Mouse (Mus musculus): Measurements from ENCODE around the gene Scn3a. TPM values are rescaled to one million over a fixed set of nuclear protein-coding genes. Genes with fewer than 3 reads are reported as not detected.

Scn3a gene
- 0.03 and 0.30 TPM in 2 replicates for polyA plus RNA-seq (2015; fragmentation: Nextera tagmentation; extraction: Ambion mirVana)

DNA sequence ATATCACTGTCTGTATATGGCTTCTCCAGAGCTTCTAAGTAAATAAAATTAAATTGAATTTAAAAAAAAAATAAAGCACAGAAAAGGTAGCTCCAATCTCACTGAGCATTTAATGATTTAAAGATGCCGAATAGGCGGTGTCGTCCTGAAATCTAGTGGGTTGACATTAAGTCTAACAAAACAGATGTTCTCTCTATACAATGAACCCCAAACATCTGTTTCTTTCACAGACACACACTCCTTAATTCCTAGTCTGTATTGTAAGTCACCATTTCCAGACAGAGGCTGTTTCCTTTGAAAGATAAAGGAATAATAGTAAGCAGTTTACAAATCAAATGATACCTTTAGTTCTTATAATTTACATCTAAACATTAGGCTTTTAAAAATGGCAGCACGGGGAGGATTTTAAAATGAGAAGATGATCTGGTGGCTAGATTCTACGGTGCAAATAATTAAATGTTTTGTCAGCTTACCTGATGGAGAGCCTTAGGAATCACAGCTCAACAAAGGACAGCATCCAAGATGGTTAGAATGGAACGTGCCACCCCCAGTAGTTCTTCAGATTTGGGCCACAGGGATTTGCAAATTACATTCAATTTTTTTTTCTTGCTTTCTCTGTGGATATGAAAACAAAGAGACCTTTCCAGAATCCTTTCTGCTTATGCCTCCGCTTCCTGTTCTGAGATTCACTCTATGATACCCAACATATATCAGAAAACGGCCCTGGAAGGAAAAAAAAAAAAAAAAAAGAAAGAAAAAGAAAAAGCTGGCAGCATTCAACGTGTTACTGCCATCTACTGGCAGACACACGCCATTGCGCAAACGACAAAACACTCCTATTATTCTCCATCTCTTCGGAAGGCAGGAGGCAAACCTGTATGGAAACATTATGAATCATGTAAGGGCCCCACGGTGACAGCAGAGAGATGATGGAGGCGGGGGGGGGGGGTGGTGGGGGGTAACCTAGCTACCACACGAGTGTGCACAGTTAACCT lies at the start of gene Scn3a:
Gene Scn3a (minus strand): TSS at position 835 of the 995 bp plus-strand sequence.
- DNase-seq (no peak), ATAC-seq (ENCODE audit: low read depth) (no peak)
- WGBS (ENCODE audit: insufficient replicate concordance): 25% methylated on average over 16 of the region's 16 CpGs

DNA sequence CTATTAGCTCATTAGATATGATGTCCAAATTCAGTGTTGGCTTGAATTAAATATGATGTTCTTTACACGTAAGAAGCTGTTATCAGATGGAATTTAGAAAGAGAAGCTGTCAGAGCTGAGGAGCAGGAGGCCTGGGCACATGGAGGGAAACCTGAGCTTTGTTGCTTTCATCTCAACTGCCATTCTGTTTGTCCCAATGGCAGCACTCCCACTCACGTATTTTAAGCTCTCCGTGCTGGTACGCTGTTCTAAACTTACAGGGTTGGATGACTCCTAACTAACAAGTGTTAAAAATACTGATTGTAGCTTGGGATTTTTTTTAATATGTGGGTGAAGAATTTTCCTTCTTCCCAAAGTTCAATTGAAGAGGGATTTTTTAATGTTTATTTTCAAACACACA lies 44.5 kb upstream of the Scn3a start:
- ATAC-seq (ENCODE audit: low read depth) (no peak), DNase-seq (no peak)
- H3K9me3 ChIP-seq (replicated peaks): no peaks in the 10 kb centered on the region
- WGBS (ENCODE audit: insufficient replicate concordance): 66% methylated on average over 4 of the region's 4 CpGs
- H3K4me1 ChIP-seq (replicated peaks): no peaks in the 10 kb centered on the region
- H3K27me3 ChIP-seq: no peaks in the 10 kb centered on the region
- H3K4me2 ChIP-seq: no peak overlapping the region
- no peak overlapping the region for H3K27ac ChIP-seq
- H3K36me3 ChIP-seq: no peaks in the 10 kb centered on the region
- no peak overlapping the region for H3K9ac ChIP-seq
- H3K4me3 ChIP-seq (replicated peaks): no peak overlapping the region

More for the DNA sequence above, at the start of gene Scn3a:
- no peak within 1 kb of the TSS for H3K4me3 ChIP-seq (replicated peaks)
- no peaks in the 10 kb centered on the region for H3K36me3 ChIP-seq
- no peaks in the 10 kb centered on the region for H3K27me3 ChIP-seq
- H3K27ac ChIP-seq: no peak within 1 kb of the TSS
- no peak within 1 kb of the TSS for H3K4me2 ChIP-seq
- no peak within 1 kb of the TSS for H3K9ac ChIP-seq
- H3K9me3 ChIP-seq (replicated peaks): no peaks in the 10 kb centered on the region
- H3K4me1 ChIP-seq (replicated peaks): no peaks in the 10 kb centered on the region

- no peak for ATAC-seq (ENCODE audit: low read depth)
- no peaks in the 10 kb centered on the region for H3K4me1 ChIP-seq (replicated peaks)
- H3K27ac ChIP-seq: no peak overlapping the region
- no peaks in the 10 kb centered on the region for H3K9me3 ChIP-seq (replicated peaks)
- no peak overlapping the region for H3K4me2 ChIP-seq
- H3K27me3 ChIP-seq: no peaks in the 10 kb centered on the region
- no peak overlapping the region for H3K4me3 ChIP-seq (replicated peaks)
- DNase-seq: no peak
- H3K36me3 ChIP-seq: no peaks in the 10 kb centered on the region
- H3K9ac ChIP-seq: no peak overlapping the region
Observed at GRCm38 (mm10) chr2:65607813-65608212, 40.4 kb upstream of the Scn3a start.

DNA sequence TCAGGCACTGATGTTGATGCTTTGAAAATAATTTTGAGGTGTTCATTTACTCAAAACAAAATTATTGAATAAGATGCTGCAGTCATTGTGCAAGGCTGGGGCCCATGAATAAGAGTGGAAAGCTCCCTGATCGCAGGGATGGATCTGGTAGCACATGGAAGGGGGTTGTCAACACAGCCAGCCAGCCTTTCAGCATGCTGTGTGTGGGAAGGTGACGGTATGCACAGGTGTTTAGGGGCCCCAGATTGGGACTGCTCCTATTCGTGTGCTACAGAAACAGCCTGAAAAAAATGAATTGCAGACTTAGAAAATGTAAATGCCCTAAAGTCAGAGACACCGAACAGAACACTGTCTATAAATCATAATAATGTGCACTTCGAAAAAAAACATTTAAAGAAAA lies 20.3 kb upstream of the Scn3a start:
- DNase-seq (no peak), ATAC-seq (ENCODE audit: low read depth) (no peak)
- Histone ChIP-seq H3K4me3 (replicated peaks) (no peak overlapping the region), H3K27me3 (no peaks in the 10 kb centered on the region), H3K4me2 (no peak overlapping the region), H3K27ac (no peak overlapping the region), H3K4me1 (replicated peaks) (no peaks in the 10 kb centered on the region), H3K36me3 (no peaks in the 10 kb centered on the region), H3K9me3 (replicated peaks) (no peaks in the 10 kb centered on the region), H3K9ac (no peak overlapping the region)
- 56% methylated on average over 5 of the region's 5 CpGs for WGBS (ENCODE audit: insufficient replicate concordance)

GRCm38 (mm10) chr2:65567925-65568324 lies 498 bp upstream of the Scn3a start:
- WGBS (ENCODE audit: insufficient replicate concordance): 77% methylated on average over 4 of the region's 4 CpGs
- H3K4me3 ChIP-seq (replicated peaks): no peak overlapping the region
- H3K36me3 ChIP-seq: no peaks in the 10 kb centered on the region
- no peak overlapping the region for H3K9ac ChIP-seq
- H3K27me3 ChIP-seq: no peaks in the 10 kb centered on the region
- no peaks in the 10 kb centered on the region for H3K9me3 ChIP-seq (replicated peaks)
- no peak overlapping the region for H3K4me2 ChIP-seq
- no peak overlapping the region for H3K27ac ChIP-seq
- H3K4me1 ChIP-seq (replicated peaks): no peaks in the 10 kb centered on the region
- ATAC-seq (ENCODE audit: low read depth): no peak
- no peak for DNase-seq

DNA sequence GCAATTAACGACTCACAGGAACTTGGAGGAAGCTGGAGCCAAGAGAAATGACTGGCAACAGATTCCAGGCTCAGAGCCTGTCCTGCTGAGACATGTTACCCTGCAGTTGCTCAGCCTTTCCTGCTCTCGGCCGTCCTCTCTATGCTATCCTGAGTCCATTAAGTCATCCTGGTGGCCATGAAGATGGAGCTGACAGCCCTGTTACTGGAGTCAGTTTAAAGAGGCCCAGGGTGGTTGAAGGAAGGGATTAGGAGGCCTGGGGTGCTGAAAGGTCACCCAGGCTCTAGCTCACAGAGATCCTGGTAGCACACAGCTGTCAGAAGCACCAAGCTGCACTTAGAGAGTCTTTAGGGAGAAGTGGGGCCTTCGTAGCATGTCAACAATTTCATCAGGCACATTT lies 3.5 kb downstream of the Scn3a start:
- Histone ChIP-seq H3K9me3 (replicated peaks) (no peaks in the 10 kb centered on the region), H3K4me3 (replicated peaks) (no peak overlapping the region), H3K27ac (no peak overlapping the region), H3K9ac (no peak overlapping the region), H3K4me1 (replicated peaks) (no peaks in the 10 kb centered on the region), H3K4me2 (no peak overlapping the region), H3K27me3 (no peaks in the 10 kb centered on the region), H3K36me3 (no peaks in the 10 kb centered on the region)
- no peak for ATAC-seq (ENCODE audit: low read depth)
- no peak for DNase-seq
- 41% methylated on average over 4 of the region's 4 CpGs for WGBS (ENCODE audit: insufficient replicate concordance)

GRCm38 (mm10) chr2:65557719-65558118 lies 9.7 kb downstream of the Scn3a start:
- Histone ChIP-seq H3K27me3 (no peaks in the 10 kb centered on the region), H3K36me3 (no peaks in the 10 kb centered on the region), H3K9ac (no peak overlapping the region), H3K4me2 (no peak overlapping the region), H3K9me3 (replicated peaks) (no peaks in the 10 kb centered on the region), H3K4me1 (replicated peaks) (no peaks in the 10 kb centered on the region), H3K27ac (no peak overlapping the region), H3K4me3 (replicated peaks) (no peak overlapping the region)
- no peak for DNase-seq
- 56% methylated on average over 3 of the region's 3 CpGs for WGBS (ENCODE audit: insufficient replicate concordance)
- ATAC-seq (ENCODE audit: low read depth): no peak

DNA sequence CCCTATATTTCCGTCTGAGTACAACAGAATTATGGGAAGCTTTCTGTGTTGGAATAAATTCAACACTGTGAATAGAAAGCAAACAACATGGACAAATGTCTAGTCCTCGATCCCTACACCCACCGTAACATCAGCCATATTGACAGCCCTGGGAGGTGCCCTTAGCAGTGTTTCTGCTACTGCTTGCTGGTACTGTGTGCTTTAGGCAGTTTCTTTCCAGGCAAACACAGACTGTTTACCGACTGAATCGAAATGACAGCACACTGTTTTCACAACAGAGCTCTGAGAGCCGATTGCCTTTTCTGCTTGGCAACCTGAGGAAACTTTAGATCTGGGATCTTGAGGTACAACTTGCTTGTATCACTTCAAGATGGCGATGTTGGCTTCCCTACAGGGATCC lies 12.8 kb downstream of the Scn3a start:
- H3K4me1 ChIP-seq (replicated peaks): no peaks in the 10 kb centered on the region
- no peaks in the 10 kb centered on the region for H3K36me3 ChIP-seq
- ATAC-seq (ENCODE audit: low read depth) (no peak), DNase-seq (no peak)
- H3K9me3 ChIP-seq (replicated peaks): no peaks in the 10 kb centered on the region
- H3K4me2 ChIP-seq: no peak overlapping the region
- WGBS (ENCODE audit: insufficient replicate concordance): 57% methylated on average over 7 of the region's 7 CpGs
- H3K27me3 ChIP-seq: no peaks in the 10 kb centered on the region
- no peak overlapping the region for H3K9ac ChIP-seq
- H3K4me3 ChIP-seq (replicated peaks): no peak overlapping the region
- H3K27ac ChIP-seq: no peak overlapping the region

DNA sequence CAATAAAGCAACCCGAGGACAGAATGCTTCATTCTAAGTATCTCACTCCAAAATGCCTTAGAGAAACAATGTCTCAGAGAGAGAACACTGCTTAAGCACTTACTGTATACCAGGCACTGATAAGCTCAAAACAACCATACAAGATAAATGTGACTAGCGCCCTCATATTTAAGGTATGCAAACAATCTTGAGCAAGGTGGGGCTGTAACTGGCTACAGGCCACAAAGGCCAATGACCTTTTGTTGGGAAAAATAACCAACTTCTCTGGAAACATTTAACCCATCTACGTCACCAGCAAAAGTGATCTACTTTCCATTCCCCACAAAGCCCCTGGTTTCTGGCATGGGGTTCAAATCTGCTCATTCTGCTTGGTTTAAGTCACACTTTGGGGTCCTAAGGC lies 14.0 kb downstream of the Scn3a start:
- H3K27ac ChIP-seq: no peak overlapping the region
- no peaks in the 10 kb centered on the region for H3K36me3 ChIP-seq
- no peaks in the 10 kb centered on the region for H3K27me3 ChIP-seq
- DNase-seq: no peak
- H3K4me1 ChIP-seq (replicated peaks): no peaks in the 10 kb centered on the region
- 57% methylated on average over 3 of the region's 3 CpGs for WGBS (ENCODE audit: insufficient replicate concordance)
- H3K9ac ChIP-seq: no peak overlapping the region
- no peaks in the 10 kb centered on the region for H3K9me3 ChIP-seq (replicated peaks)
- H3K4me3 ChIP-seq (replicated peaks): no peak overlapping the region
- ATAC-seq (ENCODE audit: low read depth): no peak
- H3K4me2 ChIP-seq: no peak overlapping the region

DNA sequence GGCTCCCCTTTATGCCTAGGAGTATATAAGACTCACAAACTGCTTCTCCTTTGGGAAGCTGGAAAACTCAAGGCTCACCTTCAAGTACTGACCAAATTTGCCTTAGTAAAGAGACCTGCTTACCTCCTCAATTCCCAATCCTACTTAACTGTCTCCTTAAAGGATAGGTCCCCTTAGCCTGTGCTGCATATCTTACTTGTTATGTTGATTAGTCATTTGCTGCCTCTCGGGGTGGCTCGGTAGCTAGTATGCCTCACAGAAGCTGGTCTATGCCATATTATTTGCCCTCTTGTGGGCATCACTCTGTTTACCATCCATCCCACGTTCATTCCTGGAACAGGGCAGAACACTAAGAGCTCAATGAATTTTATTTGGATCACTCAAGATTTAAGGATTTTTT lies 14.7 kb downstream of the Scn3a start:
- Histone ChIP-seq H3K27ac (no peak overlapping the region), H3K9ac (no peak overlapping the region), H3K27me3 (no peaks in the 10 kb centered on the region), H3K4me1 (replicated peaks) (no peaks in the 10 kb centered on the region), H3K4me2 (no peak overlapping the region), H3K4me3 (replicated peaks) (no peak overlapping the region), H3K9me3 (replicated peaks) (no peaks in the 10 kb centered on the region), H3K36me3 (no peaks in the 10 kb centered on the region)
- DNase-seq (no peak), ATAC-seq (ENCODE audit: low read depth) (no peak)
- 60% methylated on average over 3 of the region's 3 CpGs for WGBS (ENCODE audit: insufficient replicate concordance)

- Histone ChIP-seq H3K4me1 (replicated peaks) (no peaks in the 10 kb centered on the region), H3K4me3 (replicated peaks) (no peak overlapping the region), H3K4me2 (no peak overlapping the region), H3K27ac (no peak overlapping the region), H3K36me3 (no peaks in the 10 kb centered on the region), H3K9ac (no peak overlapping the region), H3K27me3 (no peaks in the 10 kb centered on the region), H3K9me3 (replicated peaks) (no peaks in the 10 kb centered on the region)
- ATAC-seq (ENCODE audit: low read depth) (no peak), DNase-seq (no peak)
- 47% methylated on average over 5 of the region's 5 CpGs for WGBS (ENCODE audit: insufficient replicate concordance)
Observed at GRCm38 (mm10) chr2:65552222-65552621, 15.2 kb downstream of the Scn3a start.

DNA sequence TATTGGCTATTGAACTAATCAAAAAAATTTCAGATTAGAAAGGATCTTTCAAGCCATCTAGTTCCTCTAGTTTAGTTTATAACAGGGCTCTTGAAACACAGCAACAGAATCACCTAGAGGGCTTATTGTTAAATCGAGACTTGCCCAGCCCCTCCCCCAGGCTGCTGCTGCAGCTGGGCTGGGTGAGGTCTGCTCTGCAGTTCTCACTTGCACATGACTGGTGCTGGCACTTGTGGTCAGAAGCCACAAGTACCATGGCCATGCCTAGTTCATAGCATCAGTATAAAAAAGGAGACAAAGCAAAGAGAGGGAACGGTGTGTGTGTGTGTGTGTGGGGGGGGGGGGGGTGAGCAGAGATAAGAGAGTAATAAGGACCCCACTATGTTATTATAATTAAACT lies 15.7 kb downstream of the Scn3a start:
- Histone ChIP-seq H3K9me3 (replicated peaks) (no peaks in the 10 kb centered on the region), H3K27me3 (no peaks in the 10 kb centered on the region), H3K36me3 (no peaks in the 10 kb centered on the region), H3K4me3 (replicated peaks) (no peak overlapping the region), H3K4me1 (replicated peaks) (no peaks in the 10 kb centered on the region), H3K9ac (no peak overlapping the region), H3K27ac (no peak overlapping the region), H3K4me2 (no peak overlapping the region)
- ATAC-seq (ENCODE audit: low read depth) (no peak), DNase-seq (no peak)
- WGBS (ENCODE audit: insufficient replicate concordance): 9% methylated on average over 2 of the region's 2 CpGs
